Mouse (Mus musculus): ENCODE results near the gene Gfi1b.

Gene Gfi1b

GRCm38 (mm10) chr2:28598692-28599568 lies 22.9 kb downstream of the Gfi1b start:
- peak; percentile 99 for DNase-seq (ENCODE audit: low read depth)

- peak; percentile 99 for DNase-seq (ENCODE audit: low read depth)
Observed at GRCm38 (mm10) chr2:28597733-28598547, 23.8 kb downstream of the Gfi1b start.

GRCm38 (mm10) chr2:28596998-28597397 lies 24.8 kb downstream of the Gfi1b start:
- peak; percentile 77 for DNase-seq (ENCODE audit: low read depth)

GRCm38 (mm10) chr2:28596021-28596420 lies 25.8 kb downstream of the Gfi1b start:
- peak; percentile 62 for DNase-seq (ENCODE audit: low read depth)

- DNase-seq (ENCODE audit: low read depth) = peak; percentile 84
Observed at GRCm38 (mm10) chr2:28592809-28593208, 29.0 kb downstream of the Gfi1b start.

- DNase-seq (ENCODE audit: low read depth) = peak; percentile 76
Observed at GRCm38 (mm10) chr2:28591479-28591878, 30.3 kb downstream of the Gfi1b start.

- DNase-seq (ENCODE audit: low read depth) = no peak
Observed at GRCm38 (mm10) chr2:28588574-28588973, 33.2 kb downstream of the Gfi1b start.

DNA sequence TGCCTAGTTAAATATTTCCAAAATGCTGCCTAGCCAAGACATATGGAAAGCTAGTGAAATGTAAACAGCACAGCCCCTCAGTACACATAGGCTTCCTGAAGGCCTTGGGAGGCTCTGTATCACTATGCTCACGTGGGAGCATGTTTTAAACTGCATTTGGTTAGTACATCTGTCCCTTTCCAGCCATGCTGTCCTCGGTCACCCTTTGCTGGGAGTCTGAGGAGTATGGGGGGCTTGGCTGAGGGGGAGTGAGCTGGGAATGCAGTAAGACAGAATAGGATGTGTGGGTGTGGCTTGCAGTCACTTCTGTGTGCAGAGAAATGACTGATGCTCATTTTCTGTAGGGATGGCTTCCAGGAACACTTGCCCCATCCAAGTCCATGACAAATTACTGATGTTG lies 36.1 kb downstream of the Gfi1b start:
- DNase-seq (ENCODE audit: low read depth) = no peak

- DNase-seq (ENCODE audit: low read depth) = peak; percentile 91
Observed at GRCm38 (mm10) chr2:28585043-28585571, 36.7 kb downstream of the Gfi1b start.

- DNase-seq (ENCODE audit: low read depth) = no peak
Observed at GRCm38 (mm10) chr2:28583651-28584050, 38.1 kb downstream of the Gfi1b start, which contains the start of gene Gtf3c5. Gene Gtf3c5 (minus strand): TSS chr2:28583751.

- peak; percentile 96 for DNase-seq (ENCODE audit: low read depth)
Observed at GRCm38 (mm10) chr2:28582647-28583353, 39.0 kb downstream of the Gfi1b start.

DNA sequence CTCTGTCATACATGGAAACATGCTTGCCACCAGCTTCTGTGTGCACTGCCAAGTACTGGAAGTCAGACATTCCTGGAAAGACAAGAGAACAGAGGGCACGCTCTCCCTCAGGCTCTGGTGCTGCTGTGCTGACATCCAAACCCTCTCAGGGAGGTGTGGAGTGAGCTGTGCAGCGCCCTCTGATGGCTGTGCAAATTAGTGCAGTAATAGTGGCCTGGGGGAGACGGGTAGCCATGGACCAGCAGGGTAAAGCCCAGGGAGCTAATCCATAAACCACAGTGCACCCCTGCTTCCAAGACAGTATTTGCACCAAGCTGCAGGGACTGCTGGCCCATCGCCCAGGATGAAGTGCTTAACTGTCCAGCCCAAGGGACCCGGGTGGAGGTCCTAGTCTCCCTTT lies 43.8 kb downstream of the Gfi1b start:
- DNase-seq (ENCODE audit: low read depth) = peak; percentile 38

DNA sequence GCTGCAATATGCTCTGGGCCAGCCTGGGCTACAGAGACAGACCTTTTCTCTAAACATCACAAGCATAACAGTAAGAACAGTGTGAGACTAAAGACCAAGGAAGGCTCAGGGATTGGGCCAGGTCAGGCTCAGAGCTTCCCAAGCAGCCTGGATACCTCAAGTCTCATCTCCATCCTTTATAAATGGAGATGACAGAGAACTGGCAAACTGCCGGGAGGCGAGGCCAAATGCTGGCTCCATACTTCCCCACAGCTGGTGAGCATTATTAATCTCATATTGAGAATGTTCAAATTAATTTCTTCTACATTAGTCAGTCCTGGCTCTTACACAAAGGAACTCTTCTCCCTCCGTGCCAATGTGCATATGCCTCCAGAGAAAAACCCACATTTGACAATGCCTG lies 45.0 kb downstream of the Gfi1b start:
- no peak for DNase-seq (ENCODE audit: low read depth)

DNA sequence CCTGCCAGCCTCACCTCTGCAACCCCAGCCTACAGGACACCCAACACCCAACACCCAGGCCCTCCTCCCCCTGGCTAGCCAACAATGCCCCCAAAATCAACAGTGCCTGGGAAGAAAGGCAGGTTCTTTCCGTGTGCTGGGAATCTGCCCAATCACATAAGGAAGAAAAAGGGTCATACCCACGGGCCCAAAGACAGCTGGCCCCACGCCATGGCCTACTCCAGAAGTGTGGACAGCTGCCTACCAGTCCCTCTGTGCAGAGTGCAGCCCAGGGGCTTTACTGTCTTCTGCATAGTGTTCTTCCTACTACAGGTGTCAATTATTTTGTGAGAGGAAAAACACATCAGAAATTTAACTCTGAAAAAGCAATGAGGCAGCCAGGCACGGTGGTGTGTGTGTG lies 46.4 kb downstream of the Gfi1b start:
- DNase-seq (ENCODE audit: low read depth) = no peak

DNA sequence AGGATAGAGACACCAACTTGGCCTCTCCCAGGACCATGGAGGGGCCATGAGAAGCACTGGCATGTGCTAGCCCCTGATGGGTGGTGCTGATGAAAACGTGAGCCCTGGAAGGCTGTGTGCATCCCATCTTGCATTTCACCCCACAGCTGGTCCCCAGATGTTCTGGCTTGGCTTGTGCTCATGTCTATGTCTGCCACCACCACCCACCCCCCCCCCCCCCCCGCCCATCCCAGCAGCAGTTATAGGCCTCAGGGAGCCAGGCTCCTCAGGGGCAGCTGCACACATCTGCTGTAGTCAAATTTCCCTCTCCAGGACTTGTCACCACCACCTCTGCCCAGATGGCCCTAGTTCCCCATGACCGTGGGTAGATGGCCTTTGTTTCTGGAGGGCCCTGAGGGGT lies 51.9 kb downstream of the Gfi1b start:
- no peak for DNase-seq (ENCODE audit: low read depth)

DNA sequence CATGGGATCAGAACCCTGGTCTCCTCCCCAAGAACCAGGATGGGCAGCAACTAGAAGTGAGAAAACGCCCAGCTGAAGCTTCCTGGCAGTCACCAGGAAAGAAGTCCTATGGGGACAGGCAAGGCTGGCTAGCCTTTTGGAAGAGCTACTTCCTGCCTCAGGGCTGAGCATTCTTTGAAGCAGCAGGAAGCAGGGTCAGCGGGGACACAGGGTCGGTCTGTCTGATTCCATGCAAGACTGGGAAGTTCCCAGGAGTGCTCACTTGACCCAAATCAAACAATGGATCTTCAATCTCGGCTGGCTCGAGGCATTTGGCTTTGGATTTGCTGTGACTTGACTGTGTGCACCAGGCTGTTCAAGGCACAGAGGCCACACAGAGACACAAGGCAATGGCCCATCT lies 55.2 kb downstream of the Gfi1b start:
- no peak for DNase-seq (ENCODE audit: low read depth)

DNA sequence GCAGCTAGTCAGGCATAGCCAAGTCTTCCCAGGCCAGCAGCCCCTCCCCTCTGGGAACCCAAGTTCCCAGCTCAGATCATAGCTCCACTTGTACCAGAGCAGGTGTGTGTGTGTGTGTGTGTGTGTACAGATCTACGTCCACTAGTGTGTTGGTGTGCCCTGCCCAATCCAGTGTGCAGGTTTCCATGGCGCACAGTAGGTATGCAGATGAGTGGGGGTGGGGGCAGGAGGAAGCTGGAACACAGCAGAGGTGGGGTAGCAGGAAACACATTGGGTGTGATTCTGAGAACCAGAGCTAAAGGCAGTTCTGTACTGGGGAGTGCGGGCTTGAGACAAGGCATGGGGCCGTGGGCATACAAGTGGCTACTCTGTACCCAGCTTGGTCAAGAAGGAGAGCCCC lies 57.4 kb downstream of the Gfi1b start:
- no peak for DNase-seq (ENCODE audit: low read depth)

GRCm38 (mm10) chr2:28563830-28564229 lies 58.0 kb downstream of the Gfi1b start:
- DNase-seq (ENCODE audit: low read depth) = no peak

- DNase-seq (ENCODE audit: low read depth) = no peak
Observed at GRCm38 (mm10) chr2:28563303-28563702, 58.5 kb downstream of the Gfi1b start, which contains the start of gene Cel. Gene Cel (minus strand): TSS chr2:28563403.
